Mouse (Mus musculus) brain, adult 2 months (tissue): ENCODE measurements around the gene Dok3.

Experiments used
- DNase-seq: peaks from one replicate; pipeline ENCODE4 v3.0.0; 2011; ENCODE audit warnings: low read depth, low spot score

The Dok3 gene

GRCm38 (mm10) chr13:55477492-55477891 is 51.6 kb downstream of the Dok3 start:
- DNase-seq, result no peak

- DNase-seq, result no peak
Observed at GRCm38 (mm10) chr13:55476256-55476655, 52.8 kb downstream of the Dok3 start.

- no peak for DNase-seq
Observed at GRCm38 (mm10) chr13:55475750-55476149, 53.3 kb downstream of the Dok3 start.

GRCm38 (mm10) chr13:55474621-55475069 is 54.5 kb downstream of the Dok3 start:
- DNase-seq, result peak; percentile 91

- DNase-seq, result no peak
Observed at GRCm38 (mm10) chr13:55473961-55474360, 55.1 kb downstream of the Dok3 start.
